Mouse (Mus musculus): ENCODE measurements around the gene Cdk5. TPM values are rescaled to one million over a fixed set of nuclear protein-coding genes. Genes with fewer than 3 reads are reported as not detected.

Cdk5 gene
- polyA plus RNA-seq, 1 experiment from 2014 or later: 47.2 TPM

DNA sequence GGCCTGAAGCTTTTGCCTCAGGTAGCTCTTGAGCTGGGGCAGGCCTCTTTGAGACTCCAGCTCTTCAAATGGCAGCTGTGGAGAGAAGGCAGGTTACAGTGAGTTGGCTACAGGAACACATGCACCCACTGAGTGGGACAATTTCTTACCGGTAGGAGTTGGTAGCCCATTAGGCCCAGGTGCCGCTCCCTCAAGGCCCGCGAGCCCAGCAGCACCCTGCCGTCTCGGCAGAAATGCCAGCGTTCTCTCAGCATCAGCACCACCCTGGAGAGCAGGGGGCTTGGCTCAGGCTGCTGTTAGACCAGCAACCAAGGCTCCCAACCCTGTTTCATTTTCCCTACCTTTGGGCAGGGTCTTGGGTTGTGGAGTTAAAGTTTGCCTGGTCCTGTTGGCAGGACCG, 17.9 kb upstream of the Cdk5 start:
- H3K4me3 ChIP-seq (replicated peaks; ENCODE audit: low read depth, low read length): no peak overlapping the region
- peaks cover 11% of the 10 kb centered on the region; the same call in 1 of the 2 replicates for H3K4me1 ChIP-seq (replicated peaks; ENCODE audit: insufficient read depth, low read length)
- no peak overlapping the region for H3K27ac ChIP-seq
- ATAC-seq (replicated peaks; ENCODE audit: low FRiP score, low read depth): no peak
- no peak overlapping the region for H3K9ac ChIP-seq (ENCODE audit: low read depth, low read length)
- peaks cover 48% of the 10 kb centered on the region for H3K36me3 ChIP-seq (ENCODE audit: insufficient read depth, low read length)
- TF ChIP-seq CTCF (IDR thresholded peaks at IDR 0.05; ENCODE audit: low read depth): no peak
- no peaks in the 10 kb centered on the region for H3K9me3 ChIP-seq (replicated peaks; ENCODE audit: low read length)
- no peak for DNase-seq (ENCODE audit: low spot score)
- H3K27me3 ChIP-seq (ENCODE audit: insufficient read depth, low read length): no peaks in the 10 kb centered on the region
- 91% methylated on average over 8 of the region's 8 CpGs for WGBS
- H3K4me2 ChIP-seq (ENCODE audit: low read length): no peak overlapping the region

DNA sequence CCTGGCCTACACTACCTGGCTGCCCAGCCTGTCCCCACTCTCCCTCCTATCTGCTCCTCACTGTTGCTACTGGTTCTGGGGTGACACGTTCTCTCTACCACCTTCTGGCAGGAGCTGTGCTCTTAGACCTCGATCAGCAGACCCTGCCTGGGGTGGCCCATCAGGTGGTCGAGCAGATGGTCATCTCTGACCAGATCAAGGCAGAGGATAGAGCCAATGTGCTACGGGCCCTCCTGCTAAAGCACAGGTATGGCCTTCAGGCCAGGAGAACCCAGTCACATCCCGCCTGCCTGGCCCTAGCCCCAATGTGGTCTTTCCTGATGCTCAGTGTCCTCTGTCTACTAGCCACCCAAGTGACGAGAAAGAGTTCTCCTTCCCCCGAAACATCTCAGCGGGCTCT, 10.7 kb upstream of the Cdk5 start:
- H3K4me2 ChIP-seq (ENCODE audit: low read length): no peak overlapping the region
- H3K4me1 ChIP-seq (replicated peaks; ENCODE audit: insufficient read depth, low read length): no peaks in the 10 kb centered on the region
- DNase-seq (ENCODE audit: low spot score) (no peak), ATAC-seq (replicated peaks; ENCODE audit: low FRiP score, low read depth) (no peak)
- peaks cover 77% of the 10 kb centered on the region for H3K36me3 ChIP-seq (ENCODE audit: insufficient read depth, low read length)
- no peak overlapping the region for H3K4me3 ChIP-seq (replicated peaks; ENCODE audit: low read depth, low read length)
- no peaks in the 10 kb centered on the region for H3K27me3 ChIP-seq (ENCODE audit: insufficient read depth, low read length)
- H3K27ac ChIP-seq: no peak overlapping the region
- no peaks in the 10 kb centered on the region for H3K9me3 ChIP-seq (replicated peaks; ENCODE audit: low read length)
- no peak for TF ChIP-seq CTCF (IDR thresholded peaks at IDR 0.05; ENCODE audit: low read depth)
- WGBS: 92% methylated on average over 8 of the region's 8 CpGs
- no peak overlapping the region for H3K9ac ChIP-seq (ENCODE audit: low read depth, low read length)

GRCm38 (mm10) chr5:24428596-24428995, 5.3 kb upstream of the Cdk5 start:
- peaks cover 42% of the 10 kb centered on the region for H3K36me3 ChIP-seq (ENCODE audit: insufficient read depth, low read length)
- 32% methylated on average over 9 of the region's 9 CpGs for WGBS
- ATAC-seq (replicated peaks; ENCODE audit: low FRiP score, low read depth) (no peak), DNase-seq (ENCODE audit: low spot score) (no peak)
- H3K4me2 ChIP-seq (ENCODE audit: low read length): peak overlapping the region; percentile 69
- H3K4me1 ChIP-seq (replicated peaks; ENCODE audit: insufficient read depth, low read length): peaks cover 25% of the 10 kb centered on the region
- no peaks in the 10 kb centered on the region for H3K27me3 ChIP-seq (ENCODE audit: insufficient read depth, low read length)
- H3K27ac ChIP-seq: peak overlapping the region; percentile 82
- no peak for TF ChIP-seq CTCF (IDR thresholded peaks at IDR 0.05; ENCODE audit: low read depth)
- H3K9ac ChIP-seq (ENCODE audit: low read depth, low read length): peak overlapping the region; percentile 19; the same call in 1 of the 2 replicates
- 0 out of 2 replicates have a peak overlapping the region, but pooled peaks have one; percentile 13 for H3K4me3 ChIP-seq (replicated peaks; ENCODE audit: low read depth, low read length)
- no peaks in the 10 kb centered on the region for H3K9me3 ChIP-seq (replicated peaks; ENCODE audit: low read length)

- no peak for TF ChIP-seq CTCF (IDR thresholded peaks at IDR 0.05; ENCODE audit: low read depth)
- DNase-seq (ENCODE audit: low spot score) (peak; percentile 58), ATAC-seq (replicated peaks; ENCODE audit: low FRiP score, low read depth) (peak; percentile 40)
- Histone ChIP-seq H3K4me1 (replicated peaks; ENCODE audit: insufficient read depth, low read length) (peaks cover 25% of the 10 kb centered on the region), H3K9me3 (replicated peaks; ENCODE audit: low read length) (no peaks in the 10 kb centered on the region), H3K27ac (peak overlapping the region; percentile 82), H3K4me3 (replicated peaks; ENCODE audit: low read depth, low read length) (peak overlapping the region; percentile 13; the same call in 1 of the 2 replicates), H3K27me3 (ENCODE audit: insufficient read depth, low read length) (no peaks in the 10 kb centered on the region), H3K36me3 (ENCODE audit: insufficient read depth, low read length) (peaks cover 36% of the 10 kb centered on the region), H3K9ac (ENCODE audit: low read depth, low read length) (peak overlapping the region; percentile 19; the same call in 1 of the 2 replicates), H3K4me2 (ENCODE audit: low read length) (peak overlapping the region; percentile 69)
- WGBS: 13% methylated on average over 15 of the region's 15 CpGs
Measured at GRCm38 (mm10) chr5:24427981-24428402, 4.7 kb upstream of the Cdk5 start.

DNA sequence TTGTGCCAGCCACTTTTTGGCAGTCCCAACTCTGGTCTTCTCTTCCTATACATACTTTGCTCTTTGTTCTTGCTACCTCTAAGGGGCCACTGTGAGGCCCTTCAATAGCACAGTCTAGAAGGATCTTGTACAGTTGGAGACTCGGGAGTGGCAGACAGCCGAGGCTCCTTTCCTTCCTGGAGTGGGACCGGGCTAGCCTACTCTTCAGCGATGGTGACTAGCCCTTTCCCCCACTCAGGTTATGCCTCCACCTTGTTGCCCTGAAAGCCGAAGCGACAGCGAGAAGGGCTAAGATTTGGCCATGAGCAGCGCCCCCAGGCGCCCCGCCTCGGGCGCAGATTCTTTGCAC, 3.9 kb upstream of the Cdk5 start:
- peak overlapping the region; percentile 69; the same call in 1 of the 2 replicates for H3K4me2 ChIP-seq (ENCODE audit: low read length)
- 26% methylated on average over 12 of the region's 12 CpGs for WGBS
- H3K4me1 ChIP-seq (replicated peaks; ENCODE audit: insufficient read depth, low read length): peaks cover 30% of the 10 kb centered on the region
- DNase-seq (ENCODE audit: low spot score) (no peak), ATAC-seq (replicated peaks; ENCODE audit: low FRiP score, low read depth) (no peak)
- H3K27me3 ChIP-seq (ENCODE audit: insufficient read depth, low read length): no peaks in the 10 kb centered on the region
- no peak for TF ChIP-seq CTCF (IDR thresholded peaks at IDR 0.05; ENCODE audit: low read depth)
- H3K4me3 ChIP-seq (replicated peaks; ENCODE audit: low read depth, low read length): peak overlapping the region; percentile 62; the same call in 1 of the 2 replicates
- H3K36me3 ChIP-seq (ENCODE audit: insufficient read depth, low read length): peaks cover 29% of the 10 kb centered on the region
- peak overlapping the region; percentile 51; the same call in 1 of the 2 replicates for H3K27ac ChIP-seq
- H3K9ac ChIP-seq (ENCODE audit: low read depth, low read length): no peak overlapping the region
- no peaks in the 10 kb centered on the region for H3K9me3 ChIP-seq (replicated peaks; ENCODE audit: low read length)

GRCm38 (mm10) chr5:24426556-24427284, 3.4 kb upstream of the Cdk5 start:
- H3K4me1 ChIP-seq (replicated peaks; ENCODE audit: insufficient read depth, low read length): peaks cover 30% of the 10 kb centered on the region
- peaks cover 24% of the 10 kb centered on the region for H3K36me3 ChIP-seq (ENCODE audit: insufficient read depth, low read length)
- DNase-seq (ENCODE audit: low spot score) (peak; percentile 11), ATAC-seq (replicated peaks; ENCODE audit: low FRiP score, low read depth) (no peak)
- H3K27me3 ChIP-seq (ENCODE audit: insufficient read depth, low read length): no peaks in the 10 kb centered on the region
- H3K9me3 ChIP-seq (replicated peaks; ENCODE audit: low read length): no peaks in the 10 kb centered on the region
- peak overlapping the region; percentile 51; the same call in 1 of the 2 replicates for H3K27ac ChIP-seq
- WGBS: 21% methylated on average over 9 of the region's 9 CpGs
- peak overlapping the region; percentile 69 for H3K4me2 ChIP-seq (ENCODE audit: low read length)
- peak overlapping the region; percentile 62 for H3K4me3 ChIP-seq (replicated peaks; ENCODE audit: low read depth, low read length)
- no peak for TF ChIP-seq CTCF (IDR thresholded peaks at IDR 0.05; ENCODE audit: low read depth)
- H3K9ac ChIP-seq (ENCODE audit: low read depth, low read length): peak overlapping the region; percentile 71; the same call in 1 of the 2 replicates

All from kidney, postnatal 0 days (tissue).